Mouse (Mus musculus) embryonic facial prominence, embryonic 13.5 days (tissue): ENCODE results near the gene Gm21083. TPM values are rescaled to one million over a fixed set of nuclear protein-coding genes. Genes with fewer than 3 reads are reported as not detected.

Experiments used
- polyA plus RNA-seq: library from polyadenylated mRNA; unstranded; fragments of >200 nt; fragmentation: Nextera tagmentation; extraction: Ambion mirVana; gene quantifications from 2 replicates; pipeline ENCODE4 v1.2.1, GENCODE M21; 2015

Gm21083 gene
- polyA plus RNA-seq, 1 experiment from 2014 or later, result not detected

Other genes with a start within 250 kb of the Gm21083 start
- not detected in 2 replicates for gene Gm21149, start 100.8 kb upstream of the Gm21083 start, polyA plus RNA-seq
- gene Gm21190, start 48.1 kb upstream of the Gm21083 start, polyA plus RNA-seq, result not detected in 2 replicates
- not detected in 2 replicates for gene Speer4d, start 41.7 kb downstream of the Gm21083 start, polyA plus RNA-seq
- not detected in 2 replicates for gene 4930572O03Rik, start 79.7 kb downstream of the Gm21083 start, polyA plus RNA-seq
- gene Speer4c, start 136.9 kb downstream of the Gm21083 start, polyA plus RNA-seq, result not detected in 2 replicates